ENCODE assay signal across 8 mouse cellular contexts in the genomic region with DNA sequence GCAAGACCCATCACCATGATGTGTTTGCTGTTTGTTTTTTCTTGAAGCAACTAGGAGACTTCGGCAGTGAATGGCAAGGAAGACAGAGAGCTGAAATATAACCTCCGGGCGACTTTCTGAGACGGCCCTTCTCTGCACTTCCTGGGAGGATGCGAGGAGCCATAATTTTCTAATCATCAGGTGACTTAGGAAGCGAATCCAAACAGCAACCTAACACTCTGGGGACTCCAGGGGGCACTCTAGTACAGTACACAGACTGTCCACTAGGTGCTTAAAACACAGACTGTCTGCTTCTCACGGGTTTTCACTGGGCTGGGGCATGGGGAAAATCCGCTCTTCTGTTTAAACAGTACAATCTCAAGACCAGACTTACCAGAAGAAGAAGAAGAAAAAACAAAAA. TPM values are rescaled to one million over a fixed set of nuclear protein-coding genes. Genes with fewer than 3 reads are reported as not detected.
DNase-seq lines count a peak whose midpoint lies in the region; ATAC-seq and TF ChIP-seq lines count a peak whose summit lies in the region.

No protein-coding gene starts in this region.

- H3K36me3 ChIP-seq in kidney, embryonic 14.5 days (ENCODE audit: control insufficient read depth, insufficient read depth, low read length), result no peaks in the 10 kb centered on the region
- no peaks in the 10 kb centered on the region for H3K36me3 ChIP-seq in liver, adult 2 months (ENCODE audit: control insufficient read depth, insufficient read depth, low read length)

- TF ChIP-seq CTCF in liver, adult 2 months (IDR thresholded peaks at IDR 0.05; ENCODE audit: low read depth, low read length), result peak; percentile 58; the same call in 1 of the 2 replicates

- peaks cover 18% of the 10 kb centered on the region for H3K4me1 ChIP-seq in kidney, embryonic 14.5 days (ENCODE audit: control insufficient read depth, insufficient read depth, low read length)
- H3K4me1 ChIP-seq in liver, adult 2 months (ENCODE audit: control insufficient read depth, insufficient read depth, low read length), result no peaks in the 10 kb centered on the region; the same call in 1 of the 2 replicates

- H3K79me2 ChIP-seq in liver, adult 2 months (ENCODE audit: control insufficient read depth, insufficient read depth, low read length), result no peaks in the 10 kb centered on the region

- TF ChIP-seq POLR2A in liver, adult 2 months (IDR thresholded peaks at IDR 0.05; ENCODE audit: extremely low read depth, insufficient read depth, low read length), result no peak

- peak; percentile 81 for DNase-seq in CD4-positive, CD25-positive, alpha-beta regulatory T cell, adult 2 months (ENCODE audit: low read depth, low spot score)
- peak; percentile 65 to 88 for DNase-seq in adrenal gland, adult (ENCODE audit: inconsistent age in 2 of 2, low spot score in 1 of 2)
- peak; percentile 82 for DNase-seq in embryo, embryonic 11 days
- DNase-seq in heart, adult 9 months (ENCODE audit: low spot score in 2 of 2), result peak; percentile 51 to 56
- peak; percentile 48 for DNase-seq in liver, adult 2 months (ENCODE audit: extremely low read depth, low read depth, low spot score)
- DNase-seq in natural killer cell, adult 2 months (ENCODE audit: low spot score in 2 of 2), result peak; percentile 44 to 62
- DNase-seq in thymus, postnatal 36 days, result peak; percentile 42 to 52

- peaks cover 8% of the 10 kb centered on the region for H3K27me3 ChIP-seq in kidney, embryonic 14.5 days (ENCODE audit: control insufficient read depth, insufficient read depth, low read length)
- peaks cover 10% of the 10 kb centered on the region for H3K27me3 ChIP-seq in liver, adult 2 months (ENCODE audit: control insufficient read depth, insufficient read depth, low read length)

- no peak overlapping the region for H3K4me3 ChIP-seq in kidney, embryonic 14.5 days (ENCODE audit: low read length)
- H3K4me3 ChIP-seq in liver, adult 2 months (ENCODE audit: insufficient read depth, low read depth, low read length), result no peak overlapping the region

- H3K27ac ChIP-seq in kidney, embryonic 14.5 days (ENCODE audit: low read depth, low read length), result no peak overlapping the region
- H3K27ac ChIP-seq in liver, adult 2 months (replicated peaks; ENCODE audit: insufficient read depth, low read depth, low read length), result no peak overlapping the region

- H3K9ac ChIP-seq in kidney, embryonic 14.5 days (ENCODE audit: low read depth, low read length), result no peak overlapping the region
- H3K9ac ChIP-seq in liver, adult 2 months (ENCODE audit: low read depth, low read length), result no peak overlapping the region

- peak overlapping the region; percentile 8; the same call in 1 of the 2 replicates for H3K4me2 ChIP-seq in kidney, embryonic 14.5 days (replicated peaks; ENCODE audit: low read depth, low read length)

- no peaks in the 10 kb centered on the region for H3K9me3 ChIP-seq in kidney, embryonic 14.5 days (ENCODE audit: control insufficient read depth, low read length)

- 7% methylated on average over 8 of the region's 8 CpGs for WGBS in kidney, embryonic 14.5 days
- WGBS in liver, adult 2 months, result 14% methylated on average over 8 of the region's 8 CpGs

- no peak for ATAC-seq in kidney, embryonic 14.5 days (ENCODE audit: low FRiP score, low TSS enrichment)

RNA-seq across cellular contexts. Expression of gene Ebf4, which starts 3.5 kb away (rescaled TPM):
- 2.8 and 3.1 TPM in 2 replicates for polyA plus RNA-seq in kidney, embryonic 14.5 days (2014; fragmentation: Nextera tagmentation; extraction: Ambion mirVana)
- total RNA-seq in liver, adult 2 months (2014; rRNA removed), result 0.07 and 0.09 TPM in 2 replicates
- polyA plus RNA-seq in liver, adult 2 months (2012; rRNA removed), result 0.19 and 0.22 TPM in 2 replicates

RNA-seq across cellular contexts. Expression of gene Idh3b, which starts 7.1 kb away (rescaled TPM):
- polyA plus RNA-seq in kidney, embryonic 14.5 days (2014; fragmentation: Nextera tagmentation; extraction: Ambion mirVana), result 175 and 181 TPM in 2 replicates
- total RNA-seq in liver, adult 2 months (2014; rRNA removed), result 288 and 295 TPM in 2 replicates
- 230 and 257 TPM in 2 replicates for polyA plus RNA-seq in liver, adult 2 months (2012; rRNA removed)

RNA-seq across cellular contexts. Expression of gene Nop56, which starts 17.2 kb away (rescaled TPM):
- polyA plus RNA-seq in kidney, embryonic 14.5 days (2014; fragmentation: Nextera tagmentation; extraction: Ambion mirVana), result 311 and 354 TPM in 2 replicates
- total RNA-seq in liver, adult 2 months (2014; rRNA removed), result 12.2 and 12.6 TPM in 2 replicates
- polyA plus RNA-seq in liver, adult 2 months (2012; rRNA removed), result 15.1 and 27.0 TPM in 2 replicates

Comparison
In these comparisons a context has a peak if more than half of its experiments do, and no peak if none do; other contexts are left out.
1. RNA of gene Nop56, which starts 17.2 kb away (polyA plus RNA-seq): 311 to 354 TPM in kidney, embryonic 14.5 days; 15.1 to 27.0 TPM in liver, adult 2 months; every median in the first group is over 10 times any median in the second.
2. Peak in every context shown above with its lines, with median percentiles within 50 percentile points of each other: DNase-seq.